Mouse (Mus musculus): ENCODE measurements around the gene Ggta1.

- TF ChIP-seq CTCF (conservative IDR thresholded peaks at IDR 0.05; ENCODE audit: insufficient read depth, insufficient read length, low read depth, low read length) (no peak), POLR2A (IDR thresholded peaks at IDR 0.05; ENCODE audit: low read depth, low read length) (no peak)
Observed at GRCm38 (mm10) chr2:35437796-35438195, 25.2 kb downstream of the Ggta1 start.
